Mouse (Mus musculus): ENCODE measurements around the gene Olfr180. TPM values are rescaled to one million over a fixed set of nuclear protein-coding genes. Genes with fewer than 3 reads are reported as not detected.

Gene Olfr180
- not detected in 2 replicates for polyA plus RNA-seq (2015; fragmentation: Nextera tagmentation; extraction: Ambion mirVana)

DNA sequence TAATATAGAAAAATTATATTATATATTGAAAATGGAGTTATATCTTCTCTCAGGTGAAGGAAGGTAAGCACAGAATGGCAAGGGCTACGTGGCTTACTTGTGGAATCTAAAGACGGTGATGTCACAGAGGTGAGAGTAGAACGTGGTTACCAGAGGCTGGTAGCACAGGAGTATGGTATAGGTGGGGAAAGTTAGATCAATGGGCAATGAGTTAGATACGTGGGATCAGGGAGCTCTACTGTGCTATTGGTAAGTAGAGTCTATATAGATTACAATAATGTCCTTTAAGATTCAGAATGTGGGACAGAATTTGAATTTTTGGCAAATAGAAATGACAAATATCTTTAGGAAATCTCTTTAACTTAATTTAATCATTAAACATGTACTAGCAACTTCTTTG is at the start of gene Olfr180:
Gene Olfr180, minus strand, starts transcription at position 101 of the 400 bp plus-strand sequence.

DNA sequence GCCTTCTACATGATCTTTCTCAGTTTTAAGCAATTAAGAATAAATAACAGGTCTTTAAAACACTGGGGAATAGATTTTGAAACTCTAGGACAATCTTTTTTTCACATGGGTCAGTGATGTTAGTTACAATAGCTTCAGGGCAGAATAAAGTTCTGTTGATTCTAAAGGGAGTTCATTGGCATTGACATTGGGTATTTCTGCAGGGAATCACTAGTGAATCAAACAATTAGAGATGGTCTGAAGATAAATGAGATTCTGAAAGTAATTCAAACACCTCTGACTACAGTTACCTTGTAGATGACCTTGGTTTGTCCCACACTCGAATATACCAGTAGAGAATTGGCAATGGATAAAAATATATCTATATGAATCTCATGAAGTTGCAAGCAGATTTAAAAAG is 537 bp downstream of the Olfr180 start, which contains the start of gene Olfr181:
Gene Olfr181, minus strand, starts transcription at position 101 of the 400 bp plus-strand sequence.

DNA sequence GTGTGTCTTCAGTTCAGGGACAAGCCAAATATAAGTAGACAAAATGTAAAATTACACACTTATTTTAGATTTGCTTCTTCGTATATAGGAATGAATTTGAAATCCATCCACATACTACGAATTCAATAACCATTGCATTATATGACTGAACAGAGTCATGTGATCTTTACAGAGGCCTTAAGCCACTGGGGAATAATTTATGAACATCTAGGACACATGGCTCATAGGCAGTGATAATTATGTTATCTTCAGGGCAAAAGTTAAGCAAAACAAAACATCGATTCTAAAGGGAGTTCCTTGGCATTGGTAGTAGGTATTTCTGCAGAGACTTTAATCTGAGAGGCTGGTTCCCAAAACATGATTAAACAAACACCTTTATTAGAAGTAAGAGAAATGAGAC is 37.2 kb downstream of the Olfr180 start, which contains the start of gene Olfr178:
Gene Olfr178, minus strand, starts transcription at position 101 of the 400 bp plus-strand sequence.

DNA sequence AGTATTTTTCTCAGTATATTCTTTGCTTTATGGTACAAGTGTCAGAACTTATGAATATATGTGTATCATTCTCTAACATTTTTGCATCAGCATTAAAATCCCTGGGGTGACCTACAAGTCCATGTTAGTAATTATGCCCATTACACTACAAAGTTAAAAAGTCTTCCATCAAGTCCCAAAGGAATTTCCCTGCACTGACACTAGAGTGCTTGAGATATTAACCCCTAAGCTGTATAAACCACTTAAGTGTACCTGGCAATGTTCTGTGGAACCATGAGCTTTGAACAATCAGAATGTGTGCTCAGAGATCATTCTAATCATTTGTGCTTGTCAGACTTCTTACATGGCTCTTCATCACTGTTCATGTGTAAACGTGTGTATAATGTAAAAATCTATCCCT is 54.5 kb downstream of the Olfr180 start, which contains the start of gene Olfr177:
Gene Olfr177, minus strand, starts transcription at position 101 of the 400 bp plus-strand sequence.

Other genes starting within 250 kb of the Olfr180 start
- 0.14 and 0.21 TPM in 2 replicates for gene Gpr15, start 210.3 kb downstream of the Olfr180 start, polyA plus RNA-seq (2015; fragmentation: Nextera tagmentation; extraction: Ambion mirVana)
- 33.5 and 37.6 TPM in 2 replicates for gene Cldnd1, start 201.5 kb downstream of the Olfr180 start, polyA plus RNA-seq (2015; fragmentation: Nextera tagmentation; extraction: Ambion mirVana)
- not detected in 2 replicates for gene Olfr172, start 166.2 kb downstream of the Olfr180 start, polyA plus RNA-seq (2015; fragmentation: Nextera tagmentation; extraction: Ambion mirVana)
- gene Olfr173, start 129.1 kb downstream of the Olfr180 start, polyA plus RNA-seq (2015; fragmentation: Nextera tagmentation; extraction: Ambion mirVana) = not detected in 2 replicates
- not detected in 2 replicates for gene Olfr175-ps1, start 102.6 kb downstream of the Olfr180 start, polyA plus RNA-seq (2015; fragmentation: Nextera tagmentation; extraction: Ambion mirVana)
- gene Olfr177, start 54.6 kb downstream of the Olfr180 start, polyA plus RNA-seq (2015; fragmentation: Nextera tagmentation; extraction: Ambion mirVana) = not detected in 2 replicates
- gene Olfr178, start 37.3 kb downstream of the Olfr180 start, polyA plus RNA-seq (2015; fragmentation: Nextera tagmentation; extraction: Ambion mirVana) = not detected in 2 replicates
- gene Olfr181, start 637 bp downstream of the Olfr180 start, polyA plus RNA-seq (2015; fragmentation: Nextera tagmentation; extraction: Ambion mirVana) = not detected in 2 replicates
- not detected in 2 replicates for gene Olfr183, start 66.0 kb upstream of the Olfr180 start, polyA plus RNA-seq (2015; fragmentation: Nextera tagmentation; extraction: Ambion mirVana)
- not detected in 2 replicates for gene Olfr186, start 100.9 kb upstream of the Olfr180 start, polyA plus RNA-seq (2015; fragmentation: Nextera tagmentation; extraction: Ambion mirVana)
- not detected in 2 replicates for gene Olfr187, start 110.4 kb upstream of the Olfr180 start, polyA plus RNA-seq (2015; fragmentation: Nextera tagmentation; extraction: Ambion mirVana)
- gene Olfr190, start 148.6 kb upstream of the Olfr180 start, polyA plus RNA-seq (2015; fragmentation: Nextera tagmentation; extraction: Ambion mirVana) = not detected in 2 replicates
- gene Olfr191, start 160.4 kb upstream of the Olfr180 start, polyA plus RNA-seq (2015; fragmentation: Nextera tagmentation; extraction: Ambion mirVana) = not detected in 2 replicates
- gene Olfr193, start 182.5 kb upstream of the Olfr180 start, polyA plus RNA-seq (2015; fragmentation: Nextera tagmentation; extraction: Ambion mirVana) = not detected in 2 replicates
- not detected in 2 replicates for gene Olfr194, start 191.7 kb upstream of the Olfr180 start, polyA plus RNA-seq (2015; fragmentation: Nextera tagmentation; extraction: Ambion mirVana)
- gene Olfr195, start 217.7 kb upstream of the Olfr180 start, polyA plus RNA-seq (2015; fragmentation: Nextera tagmentation; extraction: Ambion mirVana) = not detected in 2 replicates
- not detected in 2 replicates for gene Olfr196, start 241.1 kb upstream of the Olfr180 start, polyA plus RNA-seq (2015; fragmentation: Nextera tagmentation; extraction: Ambion mirVana)